Mouse (Mus musculus): ENCODE results near the gene Cyb5d2. TPM values are rescaled to one million over a fixed set of nuclear protein-coding genes. Genes with fewer than 3 reads are reported as not detected.

Cyb5d2 gene
- polyA plus RNA-seq (2015; fragmentation: Nextera tagmentation; extraction: Ambion mirVana), result 9.4 and 9.6 TPM in 2 replicates

- Histone ChIP-seq H3K4me3 (replicated peaks) (peak within 1 kb of the TSS; percentile 99), H3K27ac (replicated peaks) (peak within 1 kb of the TSS; percentile 89), H3K9ac (peak within 1 kb of the TSS; percentile 91), H3K4me1 (peaks cover 8% of the 10 kb centered on the region; the same call in 1 of the 2 replicates), H3K36me3 (no peaks in the 10 kb centered on the region), H3K9me3 (replicated peaks) (no peaks in the 10 kb centered on the region), H3K4me2 (replicated peaks) (peak within 1 kb of the TSS; percentile 82), H3K27me3 (no peaks in the 10 kb centered on the region)
- peak; percentile 95 for ATAC-seq (ENCODE audit: insufficient number of reproducible peaks, low FRiP score, low TSS enrichment, low read depth)
- WGBS, result under 1% methylated on average over 69 of the region's 69 CpGs
Measured at GRCm38 (mm10) chr11:72795455-72796295, at the start of gene Cyb5d2, which contains the start of gene Zzef1. TSS of gene Cyb5d2 (minus strand) at chr11:72796142. TSS of gene Zzef1 (plus strand) at chr11:72796226.

- H3K4me3 ChIP-seq (replicated peaks), result no peak overlapping the region
- WGBS, result 87% methylated on average over 2 of the region's 2 CpGs
- no peaks in the 10 kb centered on the region for H3K27me3 ChIP-seq
- H3K36me3 ChIP-seq, result peaks cover 49% of the 10 kb centered on the region
- no peaks in the 10 kb centered on the region for H3K4me1 ChIP-seq
- H3K9ac ChIP-seq, result no peak overlapping the region
- no peak for ATAC-seq (ENCODE audit: insufficient number of reproducible peaks, low FRiP score, low TSS enrichment, low read depth)
- H3K4me2 ChIP-seq (replicated peaks), result no peak overlapping the region
- H3K9me3 ChIP-seq (replicated peaks), result no peaks in the 10 kb centered on the region
- H3K27ac ChIP-seq (replicated peaks), result no peak overlapping the region
Measured at GRCm38 (mm10) chr11:72845526-72845925, 49.6 kb upstream of the Cyb5d2 start.

- no peak overlapping the region for H3K9ac ChIP-seq
- ATAC-seq (ENCODE audit: insufficient number of reproducible peaks, low FRiP score, low TSS enrichment, low read depth), result no peak
- peaks cover 47% of the 10 kb centered on the region for H3K36me3 ChIP-seq
- H3K4me2 ChIP-seq (replicated peaks), result no peak overlapping the region
- H3K4me3 ChIP-seq (replicated peaks), result no peak overlapping the region
- H3K27ac ChIP-seq (replicated peaks), result no peak overlapping the region
- no peaks in the 10 kb centered on the region for H3K4me1 ChIP-seq
- no peaks in the 10 kb centered on the region for H3K27me3 ChIP-seq
- no peaks in the 10 kb centered on the region for H3K9me3 ChIP-seq (replicated peaks)
Measured at GRCm38 (mm10) chr11:72843576-72843975, 47.6 kb upstream of the Cyb5d2 start.

GRCm38 (mm10) chr11:72842731-72843130 is 46.8 kb upstream of the Cyb5d2 start:
- 50% methylated on average over 3 of the region's 3 CpGs for WGBS
- no peaks in the 10 kb centered on the region for H3K27me3 ChIP-seq
- no peaks in the 10 kb centered on the region for H3K9me3 ChIP-seq (replicated peaks)
- H3K4me2 ChIP-seq (replicated peaks), result no peak overlapping the region
- no peak for ATAC-seq (ENCODE audit: insufficient number of reproducible peaks, low FRiP score, low TSS enrichment, low read depth)
- peaks cover 40% of the 10 kb centered on the region; the same call in 1 of the 2 replicates for H3K36me3 ChIP-seq
- no peak overlapping the region for H3K9ac ChIP-seq
- H3K27ac ChIP-seq (replicated peaks), result no peak overlapping the region
- H3K4me3 ChIP-seq (replicated peaks), result no peak overlapping the region
- H3K4me1 ChIP-seq, result no peaks in the 10 kb centered on the region

GRCm38 (mm10) chr11:72829869-72830268 is 33.9 kb upstream of the Cyb5d2 start:
- no peaks in the 10 kb centered on the region for H3K27me3 ChIP-seq
- H3K9me3 ChIP-seq (replicated peaks), result no peaks in the 10 kb centered on the region
- no peak overlapping the region for H3K9ac ChIP-seq
- no peaks in the 10 kb centered on the region for H3K4me1 ChIP-seq
- no peak overlapping the region for H3K4me3 ChIP-seq (replicated peaks)
- H3K4me2 ChIP-seq (replicated peaks), result no peak overlapping the region
- no peak overlapping the region for H3K27ac ChIP-seq (replicated peaks)
- no peak for ATAC-seq (ENCODE audit: insufficient number of reproducible peaks, low FRiP score, low TSS enrichment, low read depth)
- H3K36me3 ChIP-seq, result peaks cover 68% of the 10 kb centered on the region
- 90% methylated on average over 3 of the region's 3 CpGs for WGBS

GRCm38 (mm10) chr11:72821041-72821440 is 25.1 kb upstream of the Cyb5d2 start:
- no peak overlapping the region for H3K4me2 ChIP-seq (replicated peaks)
- no peak for ATAC-seq (ENCODE audit: insufficient number of reproducible peaks, low FRiP score, low TSS enrichment, low read depth)
- no peaks in the 10 kb centered on the region for H3K4me1 ChIP-seq
- H3K27ac ChIP-seq (replicated peaks), result no peak overlapping the region
- H3K9ac ChIP-seq, result no peak overlapping the region
- 85% methylated on average over 7 of the region's 7 CpGs for WGBS
- no peaks in the 10 kb centered on the region for H3K9me3 ChIP-seq (replicated peaks)
- peaks cover 46% of the 10 kb centered on the region for H3K36me3 ChIP-seq
- H3K4me3 ChIP-seq (replicated peaks), result no peak overlapping the region
- no peaks in the 10 kb centered on the region for H3K27me3 ChIP-seq

- no peak overlapping the region for H3K4me2 ChIP-seq (replicated peaks)
- H3K9ac ChIP-seq, result no peak overlapping the region
- WGBS, result 85% methylated on average over 7 of the region's 7 CpGs
- H3K4me1 ChIP-seq, result no peaks in the 10 kb centered on the region
- H3K27me3 ChIP-seq, result no peaks in the 10 kb centered on the region
- no peak for ATAC-seq (ENCODE audit: insufficient number of reproducible peaks, low FRiP score, low TSS enrichment, low read depth)
- H3K4me3 ChIP-seq (replicated peaks), result no peak overlapping the region
- H3K36me3 ChIP-seq, result peaks cover 24% of the 10 kb centered on the region
- no peak overlapping the region for H3K27ac ChIP-seq (replicated peaks)
- no peaks in the 10 kb centered on the region for H3K9me3 ChIP-seq (replicated peaks)
Measured at GRCm38 (mm10) chr11:72818067-72818466, 22.1 kb upstream of the Cyb5d2 start.

- no peaks in the 10 kb centered on the region for H3K27me3 ChIP-seq
- no peaks in the 10 kb centered on the region for H3K9me3 ChIP-seq (replicated peaks)
- 88% methylated on average over 1 of the region's 1 CpGs for WGBS
- H3K9ac ChIP-seq, result no peak overlapping the region
- H3K27ac ChIP-seq (replicated peaks), result no peak overlapping the region
- no peak overlapping the region for H3K4me2 ChIP-seq (replicated peaks)
- no peaks in the 10 kb centered on the region for H3K4me1 ChIP-seq
- no peak for ATAC-seq (ENCODE audit: insufficient number of reproducible peaks, low FRiP score, low TSS enrichment, low read depth)
- no peak overlapping the region for H3K4me3 ChIP-seq (replicated peaks)
- peaks cover 14% of the 10 kb centered on the region for H3K36me3 ChIP-seq
Measured at GRCm38 (mm10) chr11:72816859-72817258, 20.9 kb upstream of the Cyb5d2 start.

GRCm38 (mm10) chr11:72814188-72814587 is 18.2 kb upstream of the Cyb5d2 start:
- H3K27ac ChIP-seq (replicated peaks), result no peak overlapping the region
- H3K36me3 ChIP-seq, result peaks cover 9% of the 10 kb centered on the region
- no peak overlapping the region for H3K9ac ChIP-seq
- no peak overlapping the region for H3K4me3 ChIP-seq (replicated peaks)
- no peak for ATAC-seq (ENCODE audit: insufficient number of reproducible peaks, low FRiP score, low TSS enrichment, low read depth)
- H3K4me2 ChIP-seq (replicated peaks), result no peak overlapping the region
- H3K4me1 ChIP-seq, result no peaks in the 10 kb centered on the region
- whole genome bisulfite sequencing, result 78% methylated on average over 2 of the region's 2 CpGs
- H3K27me3 ChIP-seq, result no peaks in the 10 kb centered on the region
- no peaks in the 10 kb centered on the region for H3K9me3 ChIP-seq (replicated peaks)

GRCm38 (mm10) chr11:72813687-72814086 is 17.7 kb upstream of the Cyb5d2 start:
- Histone ChIP-seq H3K4me2 (replicated peaks) (no peak overlapping the region), H3K4me1 (no peaks in the 10 kb centered on the region), H3K36me3 (peaks cover 4% of the 10 kb centered on the region; the same call in 1 of the 2 replicates), H3K27me3 (no peaks in the 10 kb centered on the region), H3K4me3 (replicated peaks) (no peak overlapping the region), H3K27ac (replicated peaks) (no peak overlapping the region), H3K9ac (no peak overlapping the region), H3K9me3 (replicated peaks) (no peaks in the 10 kb centered on the region)
- WGBS, result 93% methylated on average over 5 of the region's 5 CpGs
- no peak for ATAC-seq (ENCODE audit: insufficient number of reproducible peaks, low FRiP score, low TSS enrichment, low read depth)

GRCm38 (mm10) chr11:72807992-72808391 is 12.1 kb upstream of the Cyb5d2 start:
- Histone ChIP-seq H3K4me1 (peaks cover 14% of the 10 kb centered on the region), H3K9ac (no peak overlapping the region), H3K27ac (replicated peaks) (no peak overlapping the region), H3K9me3 (replicated peaks) (no peaks in the 10 kb centered on the region), H3K27me3 (no peaks in the 10 kb centered on the region), H3K4me3 (replicated peaks) (no peak overlapping the region), H3K36me3 (no peaks in the 10 kb centered on the region), H3K4me2 (replicated peaks) (no peak overlapping the region)
- no peak for ATAC-seq (ENCODE audit: insufficient number of reproducible peaks, low FRiP score, low TSS enrichment, low read depth)
- 77% methylated on average over 4 of the region's 4 CpGs for WGBS

GRCm38 (mm10) chr11:72806556-72806955 is 10.6 kb upstream of the Cyb5d2 start:
- no peaks in the 10 kb centered on the region for H3K9me3 ChIP-seq (replicated peaks)
- 88% methylated on average over 2 of the region's 2 CpGs for WGBS
- no peak for ATAC-seq (ENCODE audit: insufficient number of reproducible peaks, low FRiP score, low TSS enrichment, low read depth)
- H3K4me2 ChIP-seq (replicated peaks), result no peak overlapping the region
- no peak overlapping the region for H3K4me3 ChIP-seq (replicated peaks)
- no peaks in the 10 kb centered on the region for H3K27me3 ChIP-seq
- peaks cover 16% of the 10 kb centered on the region for H3K4me1 ChIP-seq
- H3K27ac ChIP-seq (replicated peaks), result no peak overlapping the region
- no peaks in the 10 kb centered on the region for H3K36me3 ChIP-seq
- no peak overlapping the region for H3K9ac ChIP-seq

All from embryonic facial prominence, embryonic 15.5 days (tissue).